Mouse (Mus musculus) liver, embryonic 16.5 days (tissue): ENCODE results near the gene Vps35l. TPM values are rescaled to one million over a fixed set of nuclear protein-coding genes. Genes with fewer than 3 reads are reported as not detected.
A peak's percentile ranks its signal among the peaks of the same experiment; 100 is the strongest.

Source experiments
- ATAC-seq: fragments of 200-750 bp; cut with Nextera tagmentation; 2 replicates; pipeline ENCODE4 v1.8.0; 2017; ENCODE audit warnings: low read depth, mild to moderate bottlenecking, moderate number of reproducible peaks, moderate library complexity
- H3K27ac ChIP-seq: fragments of 300-500 bp; sonication (generic); 2 replicates; pipeline ENCODE4 v1.5.1; 2014; ENCODE audit warnings: mild to moderate bottlenecking, low read length
- H3K27me3 ChIP-seq: fragments of 300-500 bp; sonication (generic); 2 replicates; pipeline ENCODE4 v1.6.1; 2014; ENCODE audit warnings: low read depth, low read length, mixed read lengths; ENCODE audit not compliant: control insufficient read depth, insufficient read depth
- H3K36me3 ChIP-seq: fragments of 300-500 bp; sonication (generic); 2 replicates; pipeline ENCODE4 v1.6.1; 2014; ENCODE audit warnings: mild to moderate bottlenecking; ENCODE audit not compliant: control insufficient read depth, insufficient read depth
- H3K4me1 ChIP-seq: fragments of 300-500 bp; sonication (generic); 2 replicates; pipeline ENCODE4 v1.6.1; 2014; ENCODE audit warnings: low read depth, low read length, mixed read lengths; ENCODE audit not compliant: control insufficient read depth
- H3K4me2 ChIP-seq: fragments of 300-500 bp; sonication (generic); 2 replicates; pipeline ENCODE4 v1.6.1; 2014; ENCODE audit warnings: low read depth, low read length, mixed read lengths
- H3K4me3 ChIP-seq: fragments of 300-500 bp; sonication (generic); 2 replicates; pipeline ENCODE4 v1.5.1; 2014; ENCODE audit warnings: low read depth, mild to moderate bottlenecking, low read length
- H3K9ac ChIP-seq: fragments of 300-500 bp; sonication (generic); 2 replicates; pipeline ENCODE4 v1.6.1; 2014; ENCODE audit warnings: low read depth, low read length
- H3K9me3 ChIP-seq: fragments of 300-500 bp; sonication (generic); replicated peaks from 2 replicates; pipeline ENCODE4 v1.6.1; 2016; ENCODE audit warnings: low read length; ENCODE audit not compliant: control insufficient read depth
- WGBS: fragments of 180-500 bp; shearing (Covaris S2); extraction: QIAGEN DNeasy Blood & Tissue Kit; methylation state at CpG from one replicate; pipeline ENCODE4 v1.1.7; 2014; ENCODE audit not compliant: insufficient replicate concordance; 5-methylcytosine and 5-hydroxymethylcytosine counted together
- polyA plus RNA-seq: library from polyadenylated mRNA; unstranded; fragments of >200 nt; fragmentation: Nextera tagmentation; extraction: Ambion mirVana; gene quantifications from 2 replicates; pipeline ENCODE4 v1.2.1, GENCODE M21; 2015

The Vps35l gene
- polyA plus RNA-seq, 1 experiment from 2014 or later: 31.3 TPM

GRCm38 (mm10) chr7:118706051-118706450 is 34.0 kb upstream of the Vps35l start:
- 50% methylated on average over 6 of the region's 6 CpGs for WGBS
- Histone ChIP-seq H3K9me3 (no peaks in the 10 kb centered on the region), H3K4me1 (peaks cover 25% of the 10 kb centered on the region), H3K27me3 (no peaks in the 10 kb centered on the region), H3K4me2 (peak overlapping the region; percentile 77), H3K9ac (peak overlapping the region; percentile 86), H3K36me3 (no peaks in the 10 kb centered on the region), H3K27ac (peak overlapping the region; percentile 73; the same call in 1 of the 2 replicates), H3K4me3 (peak overlapping the region; percentile 87)
- ATAC-seq: no peak

DNA sequence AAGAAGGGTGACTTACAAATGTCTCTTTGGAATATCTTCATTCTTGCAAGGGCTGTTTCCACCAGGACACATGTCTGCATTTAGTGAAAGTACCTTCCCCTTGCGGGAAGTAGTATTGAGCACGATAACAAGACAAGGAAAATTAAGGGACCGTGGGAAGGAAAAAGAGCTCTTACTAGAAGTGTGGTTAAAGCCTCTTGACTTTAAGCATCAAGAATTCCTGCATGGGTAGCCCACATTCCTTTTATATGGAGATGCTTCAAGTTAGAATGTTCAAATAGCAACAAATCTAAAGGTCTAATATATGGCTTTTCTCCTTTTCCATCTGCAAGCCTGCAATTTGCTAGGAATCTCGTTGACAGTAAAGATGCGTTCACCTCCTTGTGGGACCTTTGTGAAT is 33.5 kb upstream of the Vps35l start:
- H3K9me3 ChIP-seq: no peaks in the 10 kb centered on the region
- no peak for ATAC-seq
- H3K36me3 ChIP-seq: no peaks in the 10 kb centered on the region
- no peak overlapping the region for H3K9ac ChIP-seq
- no peak overlapping the region for H3K4me3 ChIP-seq
- WGBS: 82% methylated on average over 5 of the region's 5 CpGs
- H3K4me2 ChIP-seq: no peak overlapping the region
- peaks cover 25% of the 10 kb centered on the region for H3K4me1 ChIP-seq
- no peaks in the 10 kb centered on the region for H3K27me3 ChIP-seq
- H3K27ac ChIP-seq: no peak overlapping the region

GRCm38 (mm10) chr7:118707216-118707615 is 32.8 kb upstream of the Vps35l start:
- 41% methylated on average over 2 of the region's 2 CpGs for WGBS
- H3K9ac ChIP-seq: no peak overlapping the region

DNA sequence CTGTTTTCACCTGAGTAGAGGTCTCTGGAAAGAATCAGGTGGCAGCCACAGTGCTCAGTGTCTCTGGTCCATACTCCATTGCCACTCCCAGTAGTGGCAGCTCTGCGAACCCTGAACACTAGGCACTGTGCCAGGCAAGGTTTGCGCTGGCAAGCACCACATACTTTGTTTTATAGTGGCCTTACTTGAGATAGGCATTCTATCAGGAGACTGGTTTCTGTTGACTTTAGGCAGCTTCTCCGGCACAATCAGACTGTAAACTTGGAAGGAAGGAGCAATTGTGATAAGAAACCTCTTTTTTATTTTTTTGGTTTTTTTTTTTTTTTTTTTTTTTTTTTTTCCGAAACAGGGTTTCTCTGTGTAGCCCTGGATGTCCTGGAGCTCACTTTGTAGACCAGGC is 32.0 kb upstream of the Vps35l start:
- no peaks in the 10 kb centered on the region for H3K9me3 ChIP-seq
- H3K27ac ChIP-seq: no peak overlapping the region
- H3K4me2 ChIP-seq: no peak overlapping the region
- H3K9ac ChIP-seq: no peak overlapping the region
- no peaks in the 10 kb centered on the region for H3K27me3 ChIP-seq
- 49% methylated on average over 4 of the region's 4 CpGs for WGBS
- no peak overlapping the region for H3K4me3 ChIP-seq
- ATAC-seq: no peak
- no peaks in the 10 kb centered on the region for H3K36me3 ChIP-seq
- H3K4me1 ChIP-seq: peaks cover 25% of the 10 kb centered on the region

More at GRCm38 (mm10) chr7:118707216-118707615, 32.8 kb upstream of the Vps35l start:
- no peaks in the 10 kb centered on the region for H3K36me3 ChIP-seq
- ATAC-seq: no peak
- H3K9me3 ChIP-seq: no peaks in the 10 kb centered on the region
- no peak overlapping the region for H3K27ac ChIP-seq
- no peak overlapping the region for H3K4me2 ChIP-seq
- H3K4me3 ChIP-seq: no peak overlapping the region
- H3K4me1 ChIP-seq: peaks cover 25% of the 10 kb centered on the region
- no peaks in the 10 kb centered on the region for H3K27me3 ChIP-seq

- H3K27me3 ChIP-seq: no peaks in the 10 kb centered on the region
- H3K4me3 ChIP-seq: no peak overlapping the region
- no peaks in the 10 kb centered on the region for H3K9me3 ChIP-seq
- WGBS: 54% methylated on average over 5 of the region's 5 CpGs
- no peak overlapping the region for H3K4me2 ChIP-seq
- no peak for ATAC-seq
- H3K4me1 ChIP-seq: peaks cover 12% of the 10 kb centered on the region
- H3K27ac ChIP-seq: no peak overlapping the region
- peaks cover 3% of the 10 kb centered on the region; the same call in 1 of the 2 replicates for H3K36me3 ChIP-seq
- H3K9ac ChIP-seq: no peak overlapping the region
These were observed 29.2 kb upstream of the Vps35l start for GRCm38 (mm10) chr7:118710776-118711175.

DNA sequence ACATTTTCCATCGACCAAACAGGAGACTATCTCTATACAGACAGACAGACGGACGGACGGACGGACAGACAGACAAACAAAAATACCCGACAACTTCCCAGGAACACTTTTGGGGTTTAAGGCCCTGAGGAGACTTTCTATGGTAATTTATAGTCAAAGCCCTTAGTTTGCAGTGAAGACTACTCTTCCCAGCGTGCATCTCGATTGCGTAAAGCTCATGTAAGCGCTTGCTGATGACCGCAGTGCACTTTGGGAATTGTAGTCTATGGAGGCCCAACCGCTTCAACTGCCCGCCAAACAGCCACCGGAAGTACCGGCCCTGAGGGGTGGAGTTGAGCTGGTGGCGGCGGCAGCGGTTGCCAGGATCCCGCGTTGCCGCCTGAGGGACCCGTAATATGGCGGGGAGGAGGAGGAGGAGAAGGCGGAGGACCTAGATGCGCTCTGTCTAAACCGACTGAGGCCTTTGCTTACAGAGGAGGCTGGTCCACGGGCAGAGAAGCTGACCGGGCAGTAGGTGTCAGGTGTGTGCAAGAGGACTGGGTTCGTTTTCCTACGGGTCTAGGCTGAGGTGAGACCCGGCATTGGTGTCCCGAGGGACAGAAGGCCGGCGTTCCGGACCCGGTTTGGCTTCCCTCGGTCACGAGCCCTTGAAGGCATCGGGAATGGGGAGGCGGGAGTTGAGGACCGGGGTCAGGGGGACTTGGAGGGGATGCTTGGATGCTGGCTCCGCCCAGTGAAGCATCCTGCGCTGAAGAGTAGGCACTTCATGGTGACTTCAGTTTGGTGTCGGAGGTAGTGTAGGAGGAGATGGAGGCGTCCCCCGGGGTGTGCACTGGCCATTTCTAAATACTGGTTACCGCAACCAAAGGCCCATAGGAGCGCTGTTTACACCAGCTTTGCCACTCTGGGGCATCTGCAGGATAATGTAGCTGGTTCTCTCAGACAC is 27.5 kb upstream of the Vps35l start, which contains the start of gene Ccp110:
Ccp110 (plus strand) TSS at position 325 of the 946 bp plus-strand sequence.
- Histone ChIP-seq H3K27me3 (no peaks in the 10 kb centered on the region), H3K9me3 (no peaks in the 10 kb centered on the region), H3K4me3 (peak within 1 kb of the TSS; percentile 97), H3K36me3 (peaks cover 3% of the 10 kb centered on the region; the same call in 1 of the 2 replicates), H3K27ac (peak within 1 kb of the TSS; percentile 77), H3K4me1 (peaks cover 8% of the 10 kb centered on the region), H3K4me2 (peak within 1 kb of the TSS; percentile 95), H3K9ac (peak within 1 kb of the TSS; percentile 87)
- 1% methylated on average over 48 of the region's 48 CpGs for WGBS
- ATAC-seq: peak; percentile 99

GRCm38 (mm10) chr7:118714873-118715272 is 25.2 kb upstream of the Vps35l start:
- no peak overlapping the region for H3K9ac ChIP-seq

GRCm38 (mm10) chr7:118718066-118718465 is 22.0 kb upstream of the Vps35l start:
- Histone ChIP-seq H3K36me3 (peaks cover 8% of the 10 kb centered on the region), H3K4me2 (no peak overlapping the region), H3K9me3 (no peaks in the 10 kb centered on the region), H3K9ac (no peak overlapping the region), H3K27me3 (no peaks in the 10 kb centered on the region), H3K27ac (no peak overlapping the region), H3K4me3 (no peak overlapping the region), H3K4me1 (peaks cover 5% of the 10 kb centered on the region)
- 88% methylated on average over 4 of the region's 4 CpGs for whole genome bisulfite sequencing
- ATAC-seq: no peak

More at GRCm38 (mm10) chr7:118714873-118715272, 25.2 kb upstream of the Vps35l start:
- peaks cover 8% of the 10 kb centered on the region for H3K4me1 ChIP-seq
- H3K4me2 ChIP-seq: no peak overlapping the region
- H3K4me3 ChIP-seq: no peak overlapping the region
- no peak for ATAC-seq
- 90% methylated on average over 1 of the region's 1 CpGs for WGBS
- H3K27me3 ChIP-seq: no peaks in the 10 kb centered on the region
- peaks cover 8% of the 10 kb centered on the region for H3K36me3 ChIP-seq
- no peak overlapping the region for H3K27ac ChIP-seq
- H3K9me3 ChIP-seq: no peaks in the 10 kb centered on the region

GRCm38 (mm10) chr7:118723927-118724326 is 16.1 kb upstream of the Vps35l start:
- Histone ChIP-seq H3K27me3 (no peaks in the 10 kb centered on the region), H3K9ac (no peak overlapping the region), H3K27ac (no peak overlapping the region), H3K9me3 (no peaks in the 10 kb centered on the region), H3K36me3 (peaks cover 8% of the 10 kb centered on the region; the same call in 1 of the 2 replicates), H3K4me1 (no peaks in the 10 kb centered on the region), H3K4me2 (no peak overlapping the region), H3K4me3 (no peak overlapping the region)
- WGBS: 81% methylated on average over 9 of the region's 9 CpGs
- no peak for ATAC-seq
